18 mouse cellular contexts compared by ENCODE assay signal in genomic region chr13:84236768-84237167, GRCm38 (mm10).
"Had no signal": no experiment of that assay in that cellular context is flagged by ENCODE, and none has a peak within 500 bp of the region (broad histone marks: within the 10 kb centered on the region; RNA-seq: fewer than 3 reads in every experiment).

No protein-coding gene starts in this region.

- H3K27me3 ChIP-seq: limb, embryonic 13.5 days; liver, embryonic 13.5 days; midbrain, embryonic 12.5 days; neural tube, embryonic 12.5 days; neural tube, embryonic 15.5 days had no signal

- H3K9ac ChIP-seq: limb, embryonic 13.5 days; liver, embryonic 13.5 days; midbrain, embryonic 12.5 days; neural tube, embryonic 12.5 days; neural tube, embryonic 15.5 days had no signal

- H3K4me1 ChIP-seq: limb, embryonic 10.5 days; limb, embryonic 13.5 days; liver, embryonic 13.5 days; midbrain, embryonic 12.5 days; neural tube, embryonic 12.5 days; neural tube, embryonic 15.5 days had no signal

- H3K4me2 ChIP-seq: limb, embryonic 13.5 days; liver, embryonic 13.5 days; midbrain, embryonic 12.5 days; neural tube, embryonic 12.5 days; neural tube, embryonic 15.5 days had no signal

- H3K27ac ChIP-seq: kidney, postnatal 0 days; layer of hippocampus, adult 2 months; limb, embryonic 10.5 days; limb, embryonic 13.5 days; liver, embryonic 13.5 days; midbrain, embryonic 12.5 days; neural tube, embryonic 12.5 days; neural tube, embryonic 15.5 days had no signal

- H3K4me3 ChIP-seq: layer of hippocampus, adult 2 months; limb, embryonic 10.5 days; limb, embryonic 13.5 days; liver, embryonic 13.5 days; midbrain, embryonic 12.5 days; neural tube, embryonic 12.5 days; neural tube, embryonic 15.5 days had no signal

- H3K9me3 ChIP-seq: liver, embryonic 13.5 days had no signal

- DNase-seq: kidney, adult 9 months; layer of hippocampus, adult 9-11 months; liver, embryonic 13.5 days; lung, adult 2 months; lung, postnatal 14 days; lung, postnatal 4 days; right cerebral cortex, adult 18-20 months; right cerebral cortex, postnatal 14 days; spleen, adult 18-20 months; thymus, adult 18-20 months; thymus, postnatal 36 days had no signal
